Mouse (Mus musculus) CH12.LX (cell line): ENCODE data around the gene Ran. TPM values are rescaled to one million over a fixed set of nuclear protein-coding genes. Genes with fewer than 3 reads are reported as not detected.

Experiments used
- DNase-seq: peaks from one replicate; pipeline ENCODE4 v3.0.0-alpha.2; 2013; ENCODE audit errors: extremely low read depth
- H3K27ac ChIP-seq: 2 replicates; pipeline ENCODE4 v1.5.1; 2012; ENCODE audit warnings: low read depth, mild to moderate bottlenecking, control low read depth, moderate library complexity; ENCODE audit not compliant: insufficient read depth
- H3K27me3 ChIP-seq: replicated peaks from 2 replicates; pipeline ENCODE3; 2012; ENCODE audit warnings: inconsistent platforms
- H3K36me3 ChIP-seq, 2 experiments: replicated peaks in 1 of 2; 2 replicates each; pipeline versions ENCODE3 to v1.6.1; 2012; ENCODE audit warnings: inconsistent platforms in 1 of 2, low read length in 1 of 2, mild to moderate bottlenecking in 1 of 2, mixed read lengths in 1 of 2, moderate library complexity in 1 of 2; ENCODE audit not compliant: control insufficient read depth in 1 of 2, insufficient read depth in 1 of 2
- H3K4me1 ChIP-seq, 2 experiments: 2 replicates each; pipeline ENCODE4 v1.6.1; 2012; ENCODE audit warnings: inconsistent platforms in 1 of 2, moderate library complexity in 1 of 2; ENCODE audit not compliant: insufficient read depth in 2 of 2, control insufficient read depth in 1 of 2
- H3K4me2 ChIP-seq: 2 replicates; pipeline ENCODE4 v1.6.1; 2012; ENCODE audit warnings: low read depth, mild to moderate bottlenecking, control low read depth; ENCODE audit not compliant: poor library complexity, insufficient read depth, severe bottlenecking
- H3K4me3 ChIP-seq, 3 experiments: fragments of 150-350 bp in 1 of 3; sonication (generic) in 1 of 3; replicated peaks in 1 of 3; 2 replicates each; pipeline versions ENCODE3 to v1.5.1; 2011 to 2012; ENCODE audit warnings: low read depth in 2 of 3, low read length in 2 of 3, mild to moderate bottlenecking in 2 of 3, moderate library complexity in 2 of 3, control low read depth in 1 of 3, improper control_type of control experiment in 1 of 3, inconsistent platforms in 1 of 3, mixed read lengths in 1 of 3; ENCODE audit not compliant: poor library complexity in 1 of 3
- H3K79me2 ChIP-seq: replicated peaks from 2 replicates; pipeline ENCODE4 v1.6.1; 2012; ENCODE audit warnings: mild to moderate bottlenecking, moderate library complexity; ENCODE audit not compliant: control insufficient read depth, poor library complexity, insufficient read depth, severe bottlenecking; ENCODE audit errors: extremely low read depth
- H3K9ac ChIP-seq: 2 replicates; pipeline ENCODE4 v1.6.1; 2012; ENCODE audit warnings: low read depth, mild to moderate bottlenecking, control low read depth, moderate library complexity; ENCODE audit not compliant: insufficient read depth
- H3K9me3 ChIP-seq: replicated peaks from 2 replicates; pipeline ENCODE3; 2012; ENCODE audit warnings: low read length, inconsistent platforms, mixed read lengths
- BHLHE40 ChIP-seq: IDR thresholded peaks from 2 replicates; pipeline ENCODE4 v1.6.1; 2011; ENCODE audit warnings: mild to moderate bottlenecking, low read depth, low read length, improper control_type of control experiment
- CHD1 ChIP-seq: IDR thresholded peaks from 2 replicates; pipeline ENCODE4 v1.6.1; 2012; ENCODE audit warnings: low read depth, low read length, improper control_type of control experiment, inconsistent platforms
- CHD2 ChIP-seq: IDR thresholded peaks from 2 replicates; pipeline ENCODE4 v1.6.1; 2011; ENCODE audit warnings: low read length, improper control_type of control experiment
- CTCF ChIP-seq, 2 experiments: IDR thresholded peaks in 1 of 2; conservative IDR thresholded peaks in 1 of 2; 2 replicates each; pipeline ENCODE4 v1.5.1; 2011 to 2012; ENCODE audit warnings: low read depth in 2 of 2, low read length in 2 of 2, improper control_type of control experiment in 1 of 2, inconsistent platforms in 1 of 2, mild to moderate bottlenecking in 1 of 2, moderate library complexity in 1 of 2
- ELF1 ChIP-seq: IDR thresholded peaks from 2 replicates; pipeline ENCODE4 v1.6.1; 2014; ENCODE audit warnings: low read depth, mild to moderate bottlenecking, inconsistent platforms, low read length, improper control_type of control experiment
- EP300 ChIP-seq: IDR thresholded peaks from 2 replicates; pipeline ENCODE4 v1.6.1; 2011; ENCODE audit warnings: low read length, improper control_type of control experiment
- GABPA ChIP-seq: IDR thresholded peaks from 2 replicates; pipeline ENCODE4 v1.6.1; 2012; ENCODE audit warnings: low read depth, low read length, improper control_type of control experiment, inconsistent platforms; ENCODE audit not compliant: insufficient replicate concordance
- IRF4 ChIP-seq: IDR thresholded peaks from 2 replicates; pipeline ENCODE4 v1.6.1; 2014; ENCODE audit warnings: low read depth, mild to moderate bottlenecking, inconsistent platforms, low read length, improper control_type of control experiment
- JUN ChIP-seq: IDR thresholded peaks from 2 replicates; pipeline ENCODE4 v1.6.1; 2011; ENCODE audit warnings: low read depth, mild to moderate bottlenecking, low read length, improper control_type of control experiment, moderate library complexity; ENCODE audit not compliant: insufficient read depth
- KAT2A ChIP-seq: IDR thresholded peaks from 2 replicates; pipeline ENCODE4 v1.6.1; 2012; ENCODE audit warnings: low read length, improper control_type of control experiment, inconsistent platforms; ENCODE audit not compliant: insufficient replicate concordance
- MAFK ChIP-seq: IDR thresholded peaks from 2 replicates; pipeline ENCODE4 v1.6.1; 2011; ENCODE audit warnings: low read length, improper control_type of control experiment; ENCODE audit not compliant: insufficient replicate concordance
- MAZ ChIP-seq: IDR thresholded peaks from 2 replicates; pipeline ENCODE4 v1.6.1; 2012; ENCODE audit warnings: low read depth, mild to moderate bottlenecking, inconsistent platforms, low read length, improper control_type of control experiment, moderate library complexity
- MEF2A ChIP-seq: IDR thresholded peaks from 2 replicates; pipeline ENCODE4 v1.6.1; 2014; ENCODE audit warnings: low read depth, mild to moderate bottlenecking, inconsistent platforms, low read length, improper control_type of control experiment, borderline replicate concordance
- MYC ChIP-seq: IDR thresholded peaks from 2 replicates; pipeline ENCODE4 v1.6.1; 2011; ENCODE audit warnings: low read depth, mild to moderate bottlenecking, improper control_type of control experiment, low read length
- NELFE ChIP-seq: IDR thresholded peaks from 2 replicates; pipeline ENCODE4 v1.6.1; 2011; ENCODE audit warnings: low read depth, low read length, improper control_type of control experiment
- NRF1 ChIP-seq: IDR thresholded peaks from 2 replicates; pipeline ENCODE4 v1.6.1; 2014; ENCODE audit warnings: low read depth, mild to moderate bottlenecking, inconsistent platforms, low read length, improper control_type of control experiment, moderate library complexity
- POLR2A ChIP-seq: IDR thresholded peaks from 2 replicates; pipeline ENCODE4 v1.6.1; 2011; ENCODE audit warnings: low read depth, mild to moderate bottlenecking, improper control_type of control experiment, low read length
- POLR2AphosphoS2 ChIP-seq: IDR thresholded peaks from 2 replicates; pipeline ENCODE4 v1.6.1; 2011; ENCODE audit warnings: low read depth, low read length, improper control_type of control experiment
- RAD21 ChIP-seq: IDR thresholded peaks from 2 replicates; pipeline ENCODE4 v1.6.1; 2011; ENCODE audit warnings: low read depth, mild to moderate bottlenecking, low read length, improper control_type of control experiment, moderate library complexity
- SIN3A ChIP-seq: IDR thresholded peaks from 2 replicates; pipeline ENCODE4 v1.6.1; 2012; ENCODE audit warnings: low read length, improper control_type of control experiment, inconsistent platforms
- SMC3 ChIP-seq: IDR thresholded peaks from 2 replicates; pipeline ENCODE4 v1.6.1; 2011; ENCODE audit warnings: low read depth, low read length, improper control_type of control experiment
- TCF12 ChIP-seq: IDR thresholded peaks from 2 replicates; pipeline ENCODE4 v1.6.1; 2014; ENCODE audit warnings: low read depth, mild to moderate bottlenecking, inconsistent platforms, low read length, improper control_type of control experiment
- UBTF ChIP-seq: IDR thresholded peaks from 2 replicates; pipeline ENCODE4 v1.6.1; 2012; ENCODE audit warnings: low read depth, mild to moderate bottlenecking, inconsistent platforms, low read length, improper control_type of control experiment, moderate library complexity
- USF2 ChIP-seq: conservative IDR thresholded peaks from 2 replicates; pipeline ENCODE4 v1.6.1; 2011; ENCODE audit warnings: low read depth, low read length, improper control_type of control experiment
- ZC3H11A ChIP-seq: IDR thresholded peaks from 2 replicates; pipeline ENCODE4 v1.6.1; 2012; ENCODE audit warnings: low read depth, mild to moderate bottlenecking, inconsistent platforms, low read length, improper control_type of control experiment
- ZKSCAN1 ChIP-seq: IDR thresholded peaks from 2 replicates; pipeline ENCODE4 v1.6.1; 2012; ENCODE audit warnings: low read depth, inconsistent platforms, low read length, improper control_type of control experiment, borderline replicate concordance
- ZMIZ1 ChIP-seq: IDR thresholded peaks from 2 replicates; pipeline ENCODE4 v1.6.1; 2012; ENCODE audit warnings: low read depth, mild to moderate bottlenecking, inconsistent platforms, low read length, improper control_type of control experiment
- ZNF384 ChIP-seq: IDR thresholded peaks from 2 replicates; pipeline ENCODE4 v1.6.1; 2012; ENCODE audit warnings: low read depth, low read length, improper control_type of control experiment, inconsistent platforms
- dilution Hi-C: fragments of 300-500 bp; cut with MboI; formaldehyde crosslinking; loops from 2 replicates; pipeline ENCODE4 v1.14.3; 2020; ENCODE audit warnings: low sequenced_read_pairs; ENCODE audit not compliant: extremely low pct_unique_long_range_greater_than_20kb, extremely low pct_ligation_motif_present
- in situ Hi-C: fragments of 300-500 bp; cut with MboI; formaldehyde crosslinking; loops from 3 replicates; pipeline ENCODE4 v1.14.3; 2019; ENCODE audit warnings: low sequenced_read_pairs, low pct_ligation_motif_present, low pct_unique_long_range_greater_than_20kb, mixed read lengths
- polyA plus RNA-seq: library from polyadenylated mRNA; unstranded; fragments of >175 nt; gene quantifications from 2 replicates; pipeline ENCODE4 v1.2.1, GENCODE M21; 2012; ENCODE audit warnings: low read depth; ENCODE audit not compliant: insufficient read length
- total RNA-seq, 2 experiments: library from RNA; depleted of rRNA; stranded (reverse); fragments of 300-350 nt in 1 of 2; fragments of >200 nt in 1 of 2; gene quantifications; 2 replicates each; pipeline ENCODE4 v1.2.3; 2012 to 2014

Gene Ran
- total and polyA plus RNA-seq, 3 experiments = 847 to 1,512 (median 1,083) TPM

DNA sequence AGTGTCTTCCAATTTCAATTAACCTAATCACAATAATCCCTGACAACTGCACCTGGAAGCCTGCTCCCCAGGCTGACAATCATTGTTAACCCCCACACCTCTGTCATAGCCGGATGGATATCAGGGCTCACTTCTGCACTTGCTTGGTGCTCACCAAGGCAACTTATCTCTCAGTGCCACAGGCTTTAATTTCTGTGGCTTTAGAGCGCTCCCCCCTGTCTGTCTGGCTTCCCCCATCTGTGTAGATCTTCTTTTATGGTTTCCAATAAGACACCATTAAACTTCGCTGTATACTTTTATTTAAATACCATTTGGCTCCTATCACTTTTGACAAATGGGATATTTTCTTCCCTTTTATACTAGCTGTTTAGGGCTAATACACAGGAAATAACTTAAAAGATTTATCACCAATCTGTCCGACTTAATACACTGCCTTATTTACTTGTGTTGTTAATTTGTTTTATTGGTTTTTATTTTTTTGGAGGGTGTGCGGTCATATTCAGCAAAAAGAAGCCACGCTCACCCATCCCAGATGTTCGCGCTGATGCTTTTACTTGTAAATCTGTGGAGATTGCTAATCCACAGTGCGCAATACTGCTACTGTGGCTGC lies 34.9 kb downstream of the Ran start:
- Histone ChIP-seq H3K27me3 (peaks cover 38% of the 10 kb centered on the region), H3K27ac (no peak overlapping the region), H3K4me2 (no peak overlapping the region), H3K4me1 (no peaks in the 10 kb centered on the region)
- in situ Hi-C loops = no loop called here
- TF ChIP-seq MYC = no peak
- TF ChIP-seq UBTF = no peak
- no peak for TF ChIP-seq MAFK
- TF ChIP-seq MEF2A = no peak
- TF ChIP-seq USF2 = no peak
- no peak for TF ChIP-seq RAD21
- no peak for TF ChIP-seq SIN3A
- TF ChIP-seq MAZ = no peak
- TF ChIP-seq ZKSCAN1 = no peak
- TF ChIP-seq TCF12 = no peak
- no peak for TF ChIP-seq IRF4
- no peak for TF ChIP-seq ELF1
- TF ChIP-seq CHD2 = no peak
- no peak for TF ChIP-seq POLR2A
- TF ChIP-seq, all 38 proteins: peak for 0
- no peak overlapping the region for H3K4me3 ChIP-seq
- no peaks in the 10 kb centered on the region for H3K36me3 ChIP-seq
- no peak for DNase-seq
- H3K9me3 ChIP-seq = peaks cover 2% of the 10 kb centered on the region
- dilution Hi-C loops = no loop called here
- H3K9ac ChIP-seq = no peak overlapping the region
- no peaks in the 10 kb centered on the region for H3K79me2 ChIP-seq

DNA sequence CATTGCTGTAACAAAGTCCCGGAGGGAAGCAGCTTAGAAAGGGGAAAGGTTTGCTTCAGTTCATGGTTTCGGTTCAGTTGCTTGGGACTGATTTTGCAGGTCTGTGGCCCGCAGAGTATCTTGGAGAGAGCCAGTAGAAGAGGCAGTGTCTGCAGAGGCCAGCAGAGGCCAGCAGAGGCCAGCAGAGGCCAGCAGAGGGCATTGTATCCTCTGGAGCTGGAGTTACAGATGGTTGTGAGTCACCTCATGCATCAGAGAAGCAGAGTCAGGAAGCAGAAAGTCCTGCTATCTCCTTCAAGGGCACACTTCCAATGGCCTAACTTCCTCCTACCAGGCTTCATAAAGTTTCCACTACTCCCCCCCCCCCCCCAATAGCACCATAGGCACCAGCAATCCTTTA lies 39.2 kb downstream of the Ran start:
- no peak overlapping the region for H3K4me3 ChIP-seq
- TF ChIP-seq BHLHE40 (no peak), ZMIZ1 (no peak), POLR2AphosphoS2 (no peak), CTCF (conservative IDR thresholded peaks at IDR 0.05 in 1 of 2, IDR thresholded peaks at IDR 0.05 in 1 of 2; ENCODE audit: low read depth in 2 of 2, low read length in 2 of 2) (no peak), KAT2A (no peak), JUN (no peak), CHD1 (no peak), MEF2A (no peak), SIN3A (no peak), NELFE (no peak), ZNF384 (no peak), ZC3H11A (no peak), RAD21 (no peak; the same call in 1 of the 2 replicates), SMC3 (no peak), MAZ (no peak), IRF4 (no peak), NRF1 (no peak), GABPA (no peak), POLR2A (no peak), EP300 (no peak)
- dilution Hi-C loops = no loop called here
- peaks cover 47% of the 10 kb centered on the region for H3K27me3 ChIP-seq
- H3K27ac ChIP-seq = no peak overlapping the region
- peaks cover 0 to 5% of the 10 kb centered on the region in 2 experiments; a peak in 2 of 4 replicates for H3K4me1 ChIP-seq
- no peaks in the 10 kb centered on the region for H3K79me2 ChIP-seq
- no peak for DNase-seq
- H3K4me2 ChIP-seq = no peak overlapping the region
- peaks cover 5% of the 10 kb centered on the region for H3K9me3 ChIP-seq
- in situ Hi-C loops = no loop called here
- no peaks in the 10 kb centered on the region for H3K36me3 ChIP-seq
- H3K9ac ChIP-seq = no peak overlapping the region
